Mouse (Mus musculus) stomach, embryonic 16.5 days (tissue): ENCODE data around the gene Smad3. TPM values are rescaled to one million over a fixed set of nuclear protein-coding genes. Genes with fewer than 3 reads are reported as not detected.

Experiments used
- ATAC-seq: fragments of 200-750 bp; cut with Nextera tagmentation; 2 replicates; pipeline ENCODE4 v1.8.0; 2017; ENCODE audit warnings: moderate number of reproducible peaks, moderate TSS enrichment; ENCODE audit not compliant: insufficient read depth, low FRiP score
- H3K27ac ChIP-seq: fragments of 300-500 bp; sonication (generic); 2 replicates; pipeline ENCODE4 v1.5.1; 2014; ENCODE audit warnings: low read length
- H3K27me3 ChIP-seq: fragments of 300-500 bp; sonication (generic); 2 replicates; pipeline ENCODE4 v1.6.1; 2014; ENCODE audit warnings: low read length, control low read depth, mixed read lengths; ENCODE audit not compliant: control insufficient read depth, insufficient read depth
- H3K36me3 ChIP-seq: fragments of 300-500 bp; sonication (generic); 2 replicates; pipeline ENCODE4 v1.6.1; 2014; ENCODE audit warnings: low read length; ENCODE audit not compliant: control insufficient read depth, insufficient read depth
- H3K4me1 ChIP-seq: fragments of 300-500 bp; sonication (generic); 2 replicates; pipeline ENCODE4 v1.6.1; 2014; ENCODE audit warnings: low read length, control low read depth, mixed read lengths; ENCODE audit not compliant: control insufficient read depth, insufficient read depth
- H3K4me2 ChIP-seq: fragments of 300-500 bp; sonication (generic); 2 replicates; pipeline ENCODE4 v1.6.1; 2014; ENCODE audit warnings: low read depth, low read length, mixed read lengths
- H3K4me3 ChIP-seq: fragments of 300-500 bp; sonication (generic); replicated peaks from 2 replicates; pipeline ENCODE4 v1.5.1; 2014; ENCODE audit warnings: mild to moderate bottlenecking, low read length
- H3K9ac ChIP-seq: fragments of 300-500 bp; sonication (generic); 2 replicates; pipeline ENCODE4 v1.6.1; 2014; ENCODE audit warnings: low read length
- H3K9me3 ChIP-seq: fragments of 300-500 bp; sonication (generic); replicated peaks from 2 replicates; pipeline ENCODE4 v1.6.1; 2016; ENCODE audit warnings: low read length, control low read depth; ENCODE audit not compliant: control insufficient read depth
- WGBS: fragments of 180-500 bp; shearing (Covaris S2); extraction: QIAGEN DNeasy Blood & Tissue Kit; methylation state at CpG from one replicate; pipeline ENCODE4 v1.1.7; 2014; 5-methylcytosine and 5-hydroxymethylcytosine counted together
- polyA plus RNA-seq: library from polyadenylated mRNA; unstranded; fragments of >200 nt; fragmentation: Nextera tagmentation; extraction: Ambion mirVana; gene quantifications from 2 replicates; pipeline ENCODE4 v1.2.1, GENCODE M21; 2015

Smad3 gene
- polyA plus RNA-seq, 1 experiment from 2014 or later: 15.1 TPM

DNA sequence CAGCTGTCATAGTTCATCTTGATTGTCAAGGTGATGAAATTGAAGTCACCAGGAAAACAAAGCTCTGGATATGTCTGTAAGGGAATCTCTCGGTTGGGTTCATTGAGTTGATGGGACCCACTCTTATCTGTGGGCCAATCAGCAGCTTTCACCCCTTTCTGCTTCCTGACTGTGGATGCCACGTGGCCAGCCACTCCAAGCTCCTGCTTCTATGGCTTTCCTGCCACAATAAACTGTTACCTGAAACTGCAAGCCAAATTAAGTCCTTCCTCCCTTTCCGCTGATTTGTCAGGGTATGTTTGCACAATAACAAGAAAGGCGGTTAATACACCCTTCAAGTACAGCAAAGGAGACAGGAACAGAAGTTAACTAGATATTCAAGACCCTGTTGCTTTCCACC, 6.5 kb downstream of the Smad3 start:
- Histone ChIP-seq H3K9me3 (no peaks in the 10 kb centered on the region), H3K36me3 (no peaks in the 10 kb centered on the region), H3K4me3 (no peak overlapping the region), H3K4me2 (no peak overlapping the region), H3K9ac (no peak overlapping the region), H3K27me3 (no peaks in the 10 kb centered on the region), H3K27ac (no peak overlapping the region), H3K4me1 (peaks cover 87% of the 10 kb centered on the region)
- 63% methylated on average over 4 of the region's 4 CpGs for WGBS
- no peak for ATAC-seq

DNA sequence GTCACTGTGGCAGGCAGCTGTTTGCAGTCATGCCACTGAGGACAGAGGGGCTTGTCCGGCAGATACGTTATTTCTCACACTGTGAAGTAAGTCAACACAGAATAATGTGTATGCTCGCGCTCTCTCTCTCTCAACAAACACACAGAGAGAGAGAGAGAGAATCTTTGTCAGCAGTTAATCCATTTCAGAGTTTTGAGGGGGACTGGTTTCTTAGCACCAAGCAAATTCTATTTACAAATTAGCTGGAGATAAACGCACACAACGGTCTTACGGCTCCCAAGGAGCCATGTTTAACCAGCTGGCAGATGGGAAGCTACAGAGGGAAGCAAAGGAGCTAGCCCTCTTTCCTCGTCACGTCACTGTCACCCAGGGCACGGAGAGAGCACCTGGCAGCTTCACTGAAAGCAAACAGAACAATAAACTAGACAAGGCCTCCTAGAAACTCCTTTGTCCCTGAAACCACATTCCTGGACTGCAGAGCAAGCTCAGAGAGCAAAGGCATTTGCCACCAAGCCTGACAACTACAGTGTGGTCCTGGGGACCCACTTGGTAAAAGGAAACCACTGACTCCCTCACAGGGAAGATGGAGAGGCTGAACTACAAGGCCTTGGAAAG, 7.3 kb downstream of the Smad3 start:
- Histone ChIP-seq H3K4me1 (peaks cover 86% of the 10 kb centered on the region), H3K36me3 (no peaks in the 10 kb centered on the region), H3K27me3 (no peaks in the 10 kb centered on the region), H3K4me2 (0 out of 2 replicates have a peak overlapping the region, but pooled peaks have one; percentile 4), H3K4me3 (no peak overlapping the region), H3K27ac (peak overlapping the region; percentile 43), H3K9me3 (no peaks in the 10 kb centered on the region), H3K9ac (peak overlapping the region; percentile 37; the same call in 1 of the 2 replicates)
- ATAC-seq: no peak
- WGBS: 26% methylated on average over 10 of the region's 10 CpGs

DNA sequence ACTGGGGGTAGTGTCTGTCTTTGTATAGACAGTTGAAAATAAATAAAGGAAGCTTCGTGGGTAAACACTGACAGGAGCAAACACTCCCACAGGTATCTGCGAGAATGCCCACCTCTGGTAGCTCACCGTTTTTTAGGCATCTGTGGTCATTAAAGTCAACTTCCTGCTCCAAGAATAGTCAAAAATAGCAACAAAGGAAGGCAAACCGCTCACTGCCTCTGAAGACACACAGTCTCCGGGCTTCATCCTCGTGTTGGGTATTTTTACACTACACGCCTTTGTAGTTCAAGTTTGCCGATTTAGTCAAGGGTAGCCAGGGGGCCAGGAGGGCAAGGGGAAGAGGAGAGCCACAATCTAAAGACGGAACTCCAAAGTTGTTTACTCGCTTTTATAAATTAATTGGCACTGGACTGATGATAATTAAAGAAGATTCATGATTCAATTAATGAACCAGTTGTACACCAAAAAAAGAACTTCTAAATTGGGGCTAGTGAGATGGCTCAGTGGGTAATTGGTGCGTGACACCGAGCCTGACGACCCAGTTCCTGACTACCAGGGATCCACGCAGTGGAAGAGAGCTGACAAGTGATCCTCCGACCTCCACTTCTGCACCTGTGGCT, 8.4 kb downstream of the Smad3 start:
- 40% methylated on average over 15 of the region's 15 CpGs for WGBS
- H3K4me2 ChIP-seq: 0 out of 2 replicates have a peak overlapping the region, but pooled peaks have one; percentile 21
- no peaks in the 10 kb centered on the region for H3K27me3 ChIP-seq
- H3K27ac ChIP-seq: peak overlapping the region; percentile 56
- no peaks in the 10 kb centered on the region for H3K36me3 ChIP-seq
- H3K4me3 ChIP-seq: no peak overlapping the region
- H3K9me3 ChIP-seq: no peaks in the 10 kb centered on the region
- H3K4me1 ChIP-seq: peaks cover 84% of the 10 kb centered on the region
- no peak for ATAC-seq
- H3K9ac ChIP-seq: 0 out of 2 replicates have a peak overlapping the region, but pooled peaks have one; percentile 16

DNA sequence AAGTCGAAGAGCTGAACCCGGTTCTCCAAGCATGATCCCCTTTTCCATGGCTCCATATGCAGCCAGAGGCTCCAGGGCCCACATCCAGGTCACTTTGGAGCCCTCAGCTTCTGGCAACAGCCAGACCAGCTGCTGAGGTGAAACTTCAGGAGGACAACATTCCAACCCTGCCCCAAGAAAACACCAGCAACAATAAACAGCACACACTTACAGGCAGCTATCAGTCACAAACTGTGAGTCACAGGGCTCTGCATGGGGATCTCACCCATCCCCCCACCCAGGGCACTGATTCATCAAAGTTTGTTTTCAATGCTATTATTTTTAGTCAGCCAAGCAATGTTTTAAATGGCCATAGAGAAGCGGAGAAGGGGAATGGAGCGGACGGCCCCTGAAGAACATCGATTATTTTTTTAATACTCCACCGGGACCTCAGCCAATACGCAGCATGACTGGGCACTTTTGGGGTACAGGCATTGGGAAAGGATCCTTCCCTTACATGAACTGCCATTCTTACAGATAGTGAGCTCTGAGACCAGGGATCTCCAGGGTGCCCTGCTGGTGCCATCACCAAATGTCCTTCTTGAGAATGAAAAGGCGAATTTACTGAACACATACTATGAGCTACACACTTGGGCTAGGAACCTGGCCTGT, 10.0 kb downstream of the Smad3 start:
- Histone ChIP-seq H3K4me1 (peaks cover 83% of the 10 kb centered on the region), H3K9ac (0 out of 2 replicates have a peak overlapping the region, but pooled peaks have one; percentile 9), H3K9me3 (no peaks in the 10 kb centered on the region), H3K27me3 (no peaks in the 10 kb centered on the region), H3K27ac (no peak overlapping the region), H3K4me3 (no peak overlapping the region), H3K4me2 (no peak overlapping the region), H3K36me3 (no peaks in the 10 kb centered on the region)
- ATAC-seq: no peak
- WGBS: 74% methylated on average over 9 of the region's 9 CpGs

DNA sequence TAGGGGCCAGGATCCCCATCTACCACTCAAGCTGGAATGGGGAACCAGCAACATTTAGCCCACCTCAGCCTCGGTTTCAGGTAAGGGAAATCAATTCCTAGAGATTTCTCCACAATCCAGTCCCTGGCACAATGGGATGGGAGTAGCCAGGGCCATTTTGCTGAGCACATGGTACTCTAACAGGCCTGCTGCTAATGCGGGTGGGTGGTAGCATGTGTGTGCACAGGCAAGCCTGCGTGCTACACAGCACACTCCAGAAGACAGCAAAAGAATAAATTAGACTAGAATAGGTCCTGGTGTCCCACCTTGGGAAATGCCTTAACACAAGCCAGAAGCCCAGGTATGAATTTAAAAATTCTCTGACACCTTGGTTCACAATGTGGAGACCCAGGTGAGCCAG, 10.8 kb downstream of the Smad3 start:
- no peak for ATAC-seq
- WGBS: 87% methylated on average over 3 of the region's 3 CpGs
- no peaks in the 10 kb centered on the region for H3K36me3 ChIP-seq
- H3K27ac ChIP-seq: no peak overlapping the region
- no peak overlapping the region for H3K4me3 ChIP-seq
- no peak overlapping the region for H3K4me2 ChIP-seq
- H3K27me3 ChIP-seq: no peaks in the 10 kb centered on the region
- H3K9me3 ChIP-seq: no peaks in the 10 kb centered on the region
- no peak overlapping the region for H3K9ac ChIP-seq
- H3K4me1 ChIP-seq: peaks cover 83% of the 10 kb centered on the region

DNA sequence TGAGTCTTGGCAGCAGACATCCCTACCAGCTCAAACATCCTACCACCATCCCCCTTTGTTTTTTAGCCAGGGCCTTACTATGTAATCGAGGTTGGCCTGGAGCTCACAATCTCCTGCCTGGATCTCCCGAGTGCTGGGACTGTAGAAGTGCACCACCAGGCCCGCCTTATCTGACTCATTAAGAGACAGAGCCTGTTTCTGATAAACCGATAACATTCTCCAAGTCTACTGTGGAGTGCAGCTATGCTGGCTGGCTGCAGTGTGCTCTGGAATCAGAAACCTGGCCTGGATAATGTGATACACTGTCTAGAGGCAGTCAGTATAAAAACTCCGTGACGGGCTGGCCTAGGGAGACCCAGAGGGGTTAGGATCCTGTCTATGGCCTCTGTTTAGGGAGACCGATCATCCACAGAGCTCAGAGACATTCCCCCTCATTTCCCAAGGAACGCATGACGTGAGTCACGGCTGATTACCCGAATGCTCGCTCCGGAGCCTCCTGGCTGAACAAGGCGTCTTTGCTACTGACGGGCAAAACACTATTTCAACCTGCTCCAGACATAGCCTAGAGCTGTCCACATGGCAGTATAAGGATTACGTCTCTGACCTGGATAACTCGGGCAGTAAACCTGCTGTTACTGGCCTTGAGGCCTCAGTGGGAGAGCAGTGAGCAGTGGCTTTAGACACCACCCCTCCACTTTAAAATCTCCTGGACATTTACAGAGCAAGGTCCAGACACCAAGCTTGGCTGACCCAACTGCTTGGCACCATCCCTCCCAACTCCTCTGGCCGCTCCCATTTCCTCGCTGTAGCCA, 11.8 kb downstream of the Smad3 start:
- Histone ChIP-seq H3K27me3 (no peaks in the 10 kb centered on the region), H3K27ac (peak overlapping the region; percentile 31; the same call in 1 of the 2 replicates), H3K9ac (no peak overlapping the region), H3K9me3 (no peaks in the 10 kb centered on the region), H3K4me2 (no peak overlapping the region), H3K36me3 (no peaks in the 10 kb centered on the region), H3K4me1 (peaks cover 87% of the 10 kb centered on the region), H3K4me3 (no peak overlapping the region)
- ATAC-seq: no peak; the same call in 1 of the 2 replicates
- WGBS: 50% methylated on average over 19 of the region's 19 CpGs

DNA sequence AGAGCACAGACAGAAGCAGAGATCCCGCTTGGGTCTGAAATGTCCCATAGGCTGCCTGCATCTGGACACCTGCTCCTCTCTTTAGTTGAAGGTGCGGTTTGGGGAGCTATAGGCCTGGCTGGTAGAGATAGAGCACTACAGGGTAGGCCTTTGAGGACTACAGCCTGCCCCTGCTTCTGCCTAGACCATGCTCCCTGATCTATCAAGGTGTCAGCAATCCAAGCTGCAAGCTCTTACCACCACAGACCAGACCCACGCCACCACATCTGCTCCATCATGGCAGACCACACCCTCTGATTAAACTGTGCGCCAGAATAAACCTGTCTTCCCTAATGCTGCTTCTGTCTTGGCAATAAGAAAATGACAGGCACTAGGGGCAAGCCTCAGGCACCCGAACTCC, 13.2 kb downstream of the Smad3 start:
- no peaks in the 10 kb centered on the region for H3K9me3 ChIP-seq
- 81% methylated on average over 5 of the region's 5 CpGs for WGBS
- H3K9ac ChIP-seq: no peak overlapping the region
- no peaks in the 10 kb centered on the region for H3K36me3 ChIP-seq
- no peak overlapping the region for H3K4me3 ChIP-seq
- no peak overlapping the region for H3K4me2 ChIP-seq
- no peaks in the 10 kb centered on the region for H3K27me3 ChIP-seq
- H3K4me1 ChIP-seq: peaks cover 81% of the 10 kb centered on the region
- no peak for ATAC-seq
- no peak overlapping the region for H3K27ac ChIP-seq

DNA sequence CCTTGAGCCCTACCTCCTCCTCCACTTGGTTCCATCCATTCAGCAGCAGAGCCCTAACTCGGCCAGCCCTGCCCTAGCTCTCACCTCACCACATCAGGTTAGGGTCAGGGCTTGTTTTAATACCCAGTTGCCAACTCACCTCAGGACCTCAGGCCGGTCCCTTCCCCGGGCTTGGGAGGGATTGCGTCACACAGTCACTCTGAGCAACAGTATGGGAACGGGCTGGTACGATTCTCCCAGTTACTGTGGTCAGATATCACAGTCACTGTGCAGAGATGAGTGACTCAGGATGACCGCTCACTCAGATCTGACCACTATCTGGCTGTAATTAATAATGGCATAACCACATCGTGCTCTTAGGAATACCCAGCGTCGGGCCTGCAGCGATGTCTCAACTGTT, 14.0 kb downstream of the Smad3 start:
- H3K9ac ChIP-seq: peak overlapping the region; percentile 46
- H3K27ac ChIP-seq: no peak overlapping the region
- H3K4me3 ChIP-seq: no peak overlapping the region
- H3K9me3 ChIP-seq: no peaks in the 10 kb centered on the region
- WGBS: 90% methylated on average over 11 of the region's 11 CpGs
- H3K36me3 ChIP-seq: no peaks in the 10 kb centered on the region
- H3K4me2 ChIP-seq: no peak overlapping the region
- peaks cover 73% of the 10 kb centered on the region for H3K4me1 ChIP-seq
- no peaks in the 10 kb centered on the region for H3K27me3 ChIP-seq
- ATAC-seq: no peak
